Mouse (Mus musculus) midbrain, embryonic 16.5 days (tissue): ENCODE measurements around the gene Cacnb1. TPM values are rescaled to one million over a fixed set of nuclear protein-coding genes. Genes with fewer than 3 reads are reported as not detected.

Experiments used
- ATAC-seq: fragments of 200-750 bp; cut with Nextera tagmentation; 2 replicates; pipeline ENCODE4 v1.8.0; 2017; ENCODE audit warnings: moderate TSS enrichment
- H3K27ac ChIP-seq: fragments of 300-500 bp; sonication (generic); 2 replicates; pipeline ENCODE4 v1.5.1; 2014; ENCODE audit warnings: mild to moderate bottlenecking, low read length, mixed read lengths
- H3K27me3 ChIP-seq: fragments of 300-500 bp; sonication (generic); 2 replicates; pipeline ENCODE4 v1.6.1; 2014; ENCODE audit warnings: low read depth, low read length, mixed read lengths; ENCODE audit not compliant: control insufficient read depth, insufficient read depth
- H3K36me3 ChIP-seq: fragments of 300-500 bp; sonication (generic); 2 replicates; pipeline ENCODE4 v1.6.1; 2014; ENCODE audit warnings: mild to moderate bottlenecking, low read length, moderate library complexity, mixed read lengths; ENCODE audit not compliant: control insufficient read depth, insufficient read depth
- H3K4me1 ChIP-seq: fragments of 300-500 bp; sonication (generic); 2 replicates; pipeline ENCODE4 v1.6.1; 2014; ENCODE audit warnings: mild to moderate bottlenecking, low read length, mixed read lengths; ENCODE audit not compliant: control insufficient read depth, insufficient read depth
- H3K4me2 ChIP-seq: fragments of 300-500 bp; sonication (generic); 2 replicates; pipeline ENCODE4 v1.6.1; 2014; ENCODE audit warnings: mild to moderate bottlenecking, low read length, mixed read lengths
- H3K4me3 ChIP-seq: fragments of 300-500 bp; sonication (generic); 2 replicates; pipeline ENCODE4 v1.5.1; 2014; ENCODE audit warnings: low read depth, mild to moderate bottlenecking, low read length, moderate library complexity, mixed read lengths
- H3K9ac ChIP-seq: fragments of 300-500 bp; sonication (generic); 2 replicates; pipeline ENCODE4 v1.6.1; 2014; ENCODE audit warnings: low read depth, low read length, mixed read lengths
- H3K9me3 ChIP-seq: fragments of 300-500 bp; sonication (generic); replicated peaks from 2 replicates; pipeline ENCODE4 v1.6.1; 2014; ENCODE audit warnings: mild to moderate bottlenecking, low read length, mixed read lengths; ENCODE audit not compliant: control insufficient read depth, poor library complexity, severe bottlenecking
- WGBS: fragments of 180-500 bp; shearing (Covaris S2); extraction: QIAGEN DNeasy Blood & Tissue Kit; methylation state at CpG from one replicate; pipeline ENCODE4 v1.1.7; 2014; 5-methylcytosine and 5-hydroxymethylcytosine counted together
- microRNA-seq: library from miRNA; unstranded; fragments of <30 nt; microRNA quantifications from one replicate; pipeline ENCODE4, GENCODE M21; 2017
- polyA plus RNA-seq: library from polyadenylated mRNA; unstranded; fragments of >200 nt; fragmentation: Nextera tagmentation; extraction: Ambion mirVana; gene quantifications from 2 replicates; pipeline ENCODE4 v1.2.1, GENCODE M21; 2015

The Cacnb1 gene
- polyA plus RNA-seq, 1 experiment from 2014 or later: 73.2 TPM

DNA sequence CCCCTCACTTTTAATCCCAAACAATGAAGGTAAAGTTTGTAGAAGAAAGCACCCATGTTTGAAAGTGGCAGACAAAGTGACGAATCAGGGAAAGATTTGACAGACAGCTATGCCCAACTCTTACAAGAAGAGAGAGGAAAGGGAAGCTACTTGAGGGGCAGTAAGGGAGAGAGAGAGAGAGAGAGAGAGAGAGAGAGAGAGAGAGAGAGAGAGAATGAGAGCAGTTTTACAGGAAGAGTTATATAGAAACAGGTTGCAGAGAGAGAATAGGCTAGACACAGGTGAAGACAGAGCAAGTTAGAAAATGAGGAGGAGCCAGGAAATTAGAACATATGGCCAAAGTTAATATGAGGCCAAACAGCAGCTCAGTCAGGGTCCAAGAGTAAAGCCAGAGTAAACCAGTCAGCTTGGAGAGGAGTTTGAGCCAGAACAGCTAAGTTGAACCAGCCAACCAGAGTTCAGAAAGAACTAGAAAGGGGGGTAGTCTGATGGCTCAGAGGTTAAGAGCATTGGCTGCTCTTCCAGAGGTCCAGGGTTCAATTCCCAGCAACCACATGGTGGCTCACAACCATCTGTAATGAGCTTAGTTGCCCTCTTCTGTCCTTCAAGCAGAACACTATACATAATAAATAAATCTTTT is 70.3 kb downstream of the Cacnb1 start:
- no peak for ATAC-seq

More for the DNA sequence above, 70.3 kb downstream of the Cacnb1 start:
- Histone ChIP-seq H3K36me3 (no peaks in the 10 kb centered on the region), H3K4me2 (no peak overlapping the region), H3K27me3 (no peaks in the 10 kb centered on the region), H3K27ac (no peak overlapping the region), H3K9ac (no peak overlapping the region), H3K4me3 (no peak overlapping the region), H3K9me3 (no peaks in the 10 kb centered on the region), H3K4me1 (peaks cover 28% of the 10 kb centered on the region)
- 78% methylated on average over 1 of the region's 1 CpGs for WGBS

Small RNA genes within 50 kb of the gene (microRNA-seq; reads per million reads assigned to microRNA genes)
- not detected for gene Gm27597

Other genes with a start within 250 kb of the Cacnb1 start
- 0.74 TPM in 1 of 2 replicates, not detected in the other for gene 1700001P01Rik, start 247.1 kb downstream of the Cacnb1 start, polyA plus RNA-seq
- 267 and 286 TPM in 2 replicates for gene Rpl23, start 240.6 kb downstream of the Cacnb1 start, polyA plus RNA-seq
- 194 and 202 TPM in 2 replicates for gene Lasp1, start 224.0 kb downstream of the Cacnb1 start, polyA plus RNA-seq
- gene B230217C12Rik, start 182.3 kb downstream of the Cacnb1 start, polyA plus RNA-seq: 36.7 and 43.8 TPM in 2 replicates
- gene Fbxo47, start 138.9 kb downstream of the Cacnb1 start, polyA plus RNA-seq: 0.56 and 0.78 TPM in 2 replicates
- gene Plxdc1, start 36.6 kb downstream of the Cacnb1 start, polyA plus RNA-seq: 2.7 and 3.1 TPM in 2 replicates
- 6.3 and 8.4 TPM in 2 replicates for gene Arl5c, start 26.9 kb downstream of the Cacnb1 start, polyA plus RNA-seq
- 583 and 598 TPM in 2 replicates for gene Rpl19, start 3.7 kb upstream of the Cacnb1 start, polyA plus RNA-seq
- 2.6 and 4.0 TPM in 2 replicates for gene Stac2, start 30.4 kb upstream of the Cacnb1 start, polyA plus RNA-seq
- gene Fbxl20, start 127.4 kb upstream of the Cacnb1 start, polyA plus RNA-seq: 25.5 and 30.7 TPM in 2 replicates
- 53.0 and 62.5 TPM in 2 replicates for gene Med1, start 170.3 kb upstream of the Cacnb1 start, polyA plus RNA-seq
- 6.9 and 8.3 TPM in 2 replicates for gene Cdk12, start 180.0 kb upstream of the Cacnb1 start, polyA plus RNA-seq